Mouse (Mus musculus) splenic B cell, adult 2 months (primary cell): ENCODE data around the gene Il12rb1.
A peak's percentile ranks its signal among the peaks of the same experiment; 100 is the strongest.
"Not testable (repeated sequence)": the region's sequence is repeated elsewhere in the genome, so short reads cannot be mapped to it uniquely, and the experiment has no call there.

Experiments
- DNase-seq: peaks from one replicate; pipeline ENCODE4 v3.0.0-alpha.2; 2011; ENCODE audit warnings: low read depth, low spot score
- H3K27me3 ChIP-seq: 2 replicates; pipeline ENCODE4 v1.6.1; 2012; ENCODE audit warnings: mild to moderate bottlenecking, low read length, moderate library complexity, mixed read lengths; ENCODE audit not compliant: control insufficient read depth, poor library complexity, insufficient read depth, severe bottlenecking
- H3K36me3 ChIP-seq: 2 replicates; pipeline ENCODE4 v1.6.1; 2012; ENCODE audit warnings: mild to moderate bottlenecking, low read length, moderate library complexity, mixed read lengths; ENCODE audit not compliant: control insufficient read depth, poor library complexity, insufficient read depth, severe bottlenecking

Gene Il12rb1

DNA sequence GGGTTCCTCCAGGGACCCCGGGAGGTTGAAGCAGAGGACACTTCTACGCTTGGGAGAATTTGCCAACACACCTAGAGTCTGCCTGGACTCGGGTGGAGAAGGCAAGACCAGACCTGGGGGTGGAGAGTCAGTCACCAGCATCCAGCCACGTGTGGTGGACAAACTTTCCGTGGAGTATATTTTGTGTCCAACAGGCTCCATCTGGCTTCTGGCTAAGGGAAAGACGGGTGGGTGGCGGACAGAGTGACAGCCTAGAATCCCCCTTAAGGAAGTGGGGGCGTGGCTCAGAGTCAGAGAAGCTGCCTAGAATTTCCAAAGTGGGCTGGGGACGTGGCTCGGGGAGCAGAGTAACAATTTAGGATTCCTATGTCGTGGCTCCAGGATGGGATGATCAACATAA, 13.7 kb downstream of the Il12rb1 start:
- H3K27me3 ChIP-seq, result no peaks in the 10 kb centered on the region
- no peaks in the 10 kb centered on the region for H3K36me3 ChIP-seq
- DNase-seq, result no peak

DNA sequence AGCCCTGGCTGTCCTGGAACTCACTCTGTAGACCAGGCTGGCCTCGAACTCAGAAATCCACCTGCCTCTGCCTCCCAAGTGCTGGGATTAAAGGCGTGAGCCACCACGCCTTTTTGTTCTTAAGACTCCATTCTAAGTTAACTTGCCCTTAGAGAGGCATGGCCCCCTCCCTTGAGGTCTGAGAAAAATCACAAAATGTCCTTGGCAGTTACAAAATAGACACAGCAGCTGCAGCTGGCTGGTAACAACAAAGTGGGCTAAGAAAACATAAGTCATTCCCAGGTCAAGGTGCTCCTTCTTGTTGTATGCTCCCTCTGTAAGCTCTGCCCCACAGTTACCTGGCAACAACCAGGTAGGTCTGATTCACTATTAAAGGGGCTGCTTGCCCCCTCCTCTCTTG, 14.3 kb downstream of the Il12rb1 start:
- H3K27me3 ChIP-seq, DNase-seq, H3K36me3 ChIP-seq: not testable (repeated sequence)

DNA sequence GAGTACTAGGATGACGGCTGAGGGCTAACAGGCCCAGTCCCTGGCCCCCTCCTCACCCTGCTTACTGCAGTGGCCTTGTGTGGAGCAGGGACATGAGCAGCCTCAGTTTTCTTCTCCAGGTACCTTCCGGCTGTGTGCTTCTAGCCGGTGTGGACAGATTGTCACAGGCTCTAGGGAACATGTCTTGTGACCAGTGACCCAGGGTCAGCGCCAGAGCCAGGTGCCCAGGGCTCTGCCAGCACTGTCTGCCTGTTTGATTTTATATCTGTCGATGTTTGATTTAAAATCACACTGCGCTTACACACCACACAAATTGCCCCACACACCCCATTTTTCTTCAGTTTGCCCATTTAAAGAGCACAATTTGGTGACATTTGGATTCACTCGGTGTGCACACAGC, 15.6 kb downstream of the Il12rb1 start:
- Histone ChIP-seq H3K36me3 (no peaks in the 10 kb centered on the region), H3K27me3 (no peaks in the 10 kb centered on the region)
- no peak for DNase-seq

DNA sequence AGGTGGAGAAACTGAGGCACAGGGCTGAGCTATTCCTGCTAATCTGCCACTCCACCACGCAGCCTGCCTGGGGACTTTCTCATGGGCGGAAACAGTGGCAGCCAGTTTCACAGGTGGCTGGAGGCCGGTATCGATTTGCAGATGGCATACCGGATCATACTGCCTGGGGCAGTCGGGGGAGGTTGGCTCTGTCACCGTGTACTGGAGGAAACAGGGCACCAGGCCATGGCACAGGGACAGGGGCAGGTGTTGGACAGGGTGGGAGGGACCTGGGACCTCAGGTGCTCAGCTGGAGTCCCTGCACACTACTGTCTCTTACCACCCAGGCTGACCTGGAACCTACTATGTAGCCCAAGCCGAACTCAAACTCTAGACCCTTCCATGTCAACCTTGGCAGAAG, 17.6 kb downstream of the Il12rb1 start:
- no peak for DNase-seq
- H3K27me3 ChIP-seq, result no peaks in the 10 kb centered on the region
- no peaks in the 10 kb centered on the region for H3K36me3 ChIP-seq

DNA sequence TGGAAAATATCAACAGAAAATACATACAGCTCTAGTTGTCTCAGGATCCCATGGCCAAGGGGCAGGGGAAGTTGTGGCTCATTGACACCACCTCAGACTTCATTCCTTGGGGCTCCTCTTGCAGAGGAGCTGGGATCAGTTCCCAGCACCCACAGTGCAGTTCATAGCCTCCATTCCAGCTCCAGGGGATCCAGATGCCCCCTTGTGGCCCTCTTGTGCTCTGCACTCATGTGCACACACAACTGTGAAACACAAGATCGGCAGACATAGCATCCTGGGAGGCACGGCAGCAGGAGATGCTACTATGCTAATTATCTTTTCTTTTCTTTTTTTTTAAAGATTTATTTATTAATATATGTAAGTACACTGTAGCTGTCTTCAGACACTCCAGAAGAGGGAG, 18.8 kb downstream of the Il12rb1 start:
- H3K27me3 ChIP-seq, result no peaks in the 10 kb centered on the region
- no peaks in the 10 kb centered on the region for H3K36me3 ChIP-seq
- no peak for DNase-seq

DNA sequence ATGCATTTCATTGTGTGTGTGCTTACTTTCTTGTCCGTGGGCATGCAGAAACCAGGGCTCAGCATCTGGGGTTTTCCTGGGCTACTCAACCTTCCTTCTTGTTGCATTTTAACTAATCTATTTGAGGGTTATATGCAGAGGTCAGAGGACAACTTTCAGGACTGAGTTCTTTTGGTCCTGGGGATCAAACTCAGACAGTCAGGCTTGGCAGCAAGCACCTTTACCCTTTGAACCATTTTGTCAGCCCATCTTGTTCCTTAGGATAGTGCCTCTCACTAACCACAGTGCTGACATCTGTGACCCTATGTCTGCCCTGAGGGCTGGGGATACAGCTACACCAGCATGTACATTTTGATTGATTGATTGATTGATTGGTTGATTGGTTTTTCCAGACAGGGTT, 19.5 kb downstream of the Il12rb1 start:
- no peak for DNase-seq
- Histone ChIP-seq H3K36me3 (no peaks in the 10 kb centered on the region), H3K27me3 (no peaks in the 10 kb centered on the region)

DNA sequence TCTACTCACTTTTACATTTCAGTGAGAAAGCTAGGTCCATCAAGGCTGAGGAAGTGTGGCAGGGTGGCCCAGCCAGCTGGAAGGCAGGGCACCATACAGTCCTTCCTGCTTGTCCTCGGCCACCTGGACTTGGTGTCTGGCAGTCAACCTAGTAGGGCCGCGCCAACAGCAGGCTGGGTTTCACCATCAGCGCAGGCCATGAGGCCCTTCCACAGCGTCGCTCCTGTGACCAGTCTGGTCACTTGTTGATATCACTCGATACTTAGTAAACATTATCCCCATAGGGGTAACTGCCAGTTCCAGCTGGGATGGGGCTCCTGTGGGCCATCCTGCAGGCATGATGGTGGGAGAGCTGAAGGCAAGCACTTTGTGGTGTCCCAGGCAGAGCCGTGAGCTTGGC, 23.3 kb downstream of the Il12rb1 start:
- no peak for DNase-seq
- no peaks in the 10 kb centered on the region for H3K27me3 ChIP-seq
- H3K36me3 ChIP-seq, result no peaks in the 10 kb centered on the region

DNA sequence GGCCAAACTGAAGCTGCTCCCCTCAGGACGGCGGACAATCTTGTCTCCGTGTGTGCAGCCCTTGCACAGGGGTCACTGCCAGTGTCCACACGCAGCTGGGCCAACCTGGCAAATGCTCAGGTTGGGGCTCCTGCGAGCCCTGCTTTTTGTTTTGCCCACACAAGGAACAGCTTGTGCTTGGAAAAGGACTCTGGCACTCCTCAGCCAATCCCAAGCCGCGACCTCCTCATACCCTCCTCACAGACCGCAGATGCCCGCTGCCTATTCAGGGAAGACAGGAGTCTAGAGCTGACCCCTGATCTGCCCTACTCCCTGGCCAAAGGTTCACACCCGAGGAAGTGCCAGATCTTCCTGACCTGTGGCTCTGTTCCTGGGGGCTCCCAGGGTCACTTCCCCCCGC, 24.1 kb downstream of the Il12rb1 start:
- H3K36me3 ChIP-seq, result 0 out of 2 replicates have a peak, but pooled peaks cover 1% of the 10 kb centered on the region
- DNase-seq, result no peak
- H3K27me3 ChIP-seq, result no peaks in the 10 kb centered on the region

DNA sequence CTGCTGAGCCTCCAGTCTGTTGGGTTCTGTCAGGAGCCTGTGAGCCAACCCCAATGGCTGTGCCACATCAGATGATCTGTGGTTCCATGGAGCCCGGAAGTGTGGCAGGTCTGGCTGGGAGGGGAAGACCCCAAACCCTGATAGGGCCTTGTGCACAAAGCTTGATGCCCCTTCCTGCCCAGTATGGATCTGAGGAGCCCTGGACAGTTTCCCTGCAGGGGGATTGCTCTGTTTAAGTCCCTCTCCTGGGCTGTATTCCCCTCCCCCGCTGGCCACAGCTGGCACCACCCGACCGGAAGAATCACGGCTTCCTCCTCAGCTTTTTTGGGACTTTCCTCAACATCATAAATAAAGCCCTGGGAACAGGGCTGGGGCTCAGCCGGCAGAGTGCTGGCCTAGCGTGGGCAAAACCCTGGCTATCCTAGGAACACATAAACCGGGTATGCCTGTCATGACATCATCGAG, 24.8 kb downstream of the Il12rb1 start:
- DNase-seq, result no peak
- Histone ChIP-seq H3K27me3 (no peaks in the 10 kb centered on the region), H3K36me3 (0 out of 2 replicates have a peak, but pooled peaks cover 1% of the 10 kb centered on the region)

DNA sequence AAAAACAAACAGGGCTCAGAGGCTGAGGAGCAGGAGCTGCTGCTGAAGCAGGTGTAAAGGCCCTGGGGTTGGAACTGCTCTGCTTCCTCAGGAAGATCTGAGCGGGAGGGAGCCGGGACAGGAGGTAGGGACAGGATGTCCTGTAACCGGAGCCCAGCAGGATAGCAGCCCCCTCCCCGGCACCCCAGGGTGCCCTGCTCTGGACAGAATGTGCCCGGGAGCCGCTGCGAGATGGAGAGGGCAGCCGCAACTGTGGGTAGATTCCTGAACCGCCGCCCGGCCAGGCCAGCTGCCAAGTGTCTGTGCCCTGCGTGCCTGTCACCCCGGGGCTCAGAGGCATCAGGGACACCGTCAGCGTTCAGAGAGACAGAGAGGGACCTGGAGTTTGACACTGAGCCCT, 25.3 kb downstream of the Il12rb1 start:
- no peaks in the 10 kb centered on the region for H3K27me3 ChIP-seq
- no peak for DNase-seq

DNA sequence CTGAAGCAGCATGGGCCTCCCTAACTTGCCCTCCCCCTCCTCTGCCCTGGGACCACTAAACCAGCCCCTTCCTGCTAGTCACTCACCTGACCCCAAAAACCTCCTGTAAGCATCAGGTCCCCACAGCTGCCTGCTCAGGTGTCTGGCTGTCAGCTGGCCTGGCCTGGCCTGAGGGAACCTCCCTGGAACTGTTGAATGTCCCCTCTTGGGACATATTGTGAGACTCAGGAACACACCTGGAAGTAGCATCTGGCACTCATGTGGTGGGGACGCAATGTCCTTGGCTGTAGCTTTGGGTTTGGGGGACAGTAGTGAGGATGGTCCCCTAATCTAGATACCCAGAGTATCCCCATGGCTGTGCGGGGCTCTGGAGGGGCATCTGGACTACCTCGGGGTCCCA, 25.8 kb downstream of the Il12rb1 start:
- Histone ChIP-seq H3K36me3 (0 out of 2 replicates have a peak, but pooled peaks cover 1% of the 10 kb centered on the region), H3K27me3 (no peaks in the 10 kb centered on the region)
- no peak for DNase-seq

More for the DNA sequence above, 25.3 kb downstream of the Il12rb1 start:
- 0 out of 2 replicates have a peak, but pooled peaks cover 1% of the 10 kb centered on the region for H3K36me3 ChIP-seq

DNA sequence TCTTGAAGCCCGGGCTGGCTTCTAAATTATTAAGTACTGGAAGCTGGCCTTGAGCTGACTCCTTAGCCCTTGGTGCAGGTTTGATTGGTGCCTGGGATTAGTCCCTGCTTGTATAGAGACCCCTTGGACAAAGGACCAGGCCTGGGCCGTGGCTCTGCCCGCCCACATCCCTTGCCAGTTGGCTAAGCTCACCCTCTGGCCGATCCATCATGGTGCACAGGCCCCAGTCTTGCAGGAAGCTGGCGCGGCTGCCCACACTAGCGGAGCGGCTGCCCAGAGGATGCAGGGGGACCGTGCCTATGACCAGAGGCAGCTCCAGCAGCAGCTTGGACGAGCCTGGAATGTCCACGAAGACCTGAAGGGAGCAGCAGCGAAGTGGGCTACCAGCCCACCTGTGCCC, 28.4 kb downstream of the Il12rb1 start:
- DNase-seq, result no peak
- Histone ChIP-seq H3K36me3 (0 out of 2 replicates have a peak, but pooled peaks cover 1% of the 10 kb centered on the region), H3K27me3 (no peaks in the 10 kb centered on the region)

DNA sequence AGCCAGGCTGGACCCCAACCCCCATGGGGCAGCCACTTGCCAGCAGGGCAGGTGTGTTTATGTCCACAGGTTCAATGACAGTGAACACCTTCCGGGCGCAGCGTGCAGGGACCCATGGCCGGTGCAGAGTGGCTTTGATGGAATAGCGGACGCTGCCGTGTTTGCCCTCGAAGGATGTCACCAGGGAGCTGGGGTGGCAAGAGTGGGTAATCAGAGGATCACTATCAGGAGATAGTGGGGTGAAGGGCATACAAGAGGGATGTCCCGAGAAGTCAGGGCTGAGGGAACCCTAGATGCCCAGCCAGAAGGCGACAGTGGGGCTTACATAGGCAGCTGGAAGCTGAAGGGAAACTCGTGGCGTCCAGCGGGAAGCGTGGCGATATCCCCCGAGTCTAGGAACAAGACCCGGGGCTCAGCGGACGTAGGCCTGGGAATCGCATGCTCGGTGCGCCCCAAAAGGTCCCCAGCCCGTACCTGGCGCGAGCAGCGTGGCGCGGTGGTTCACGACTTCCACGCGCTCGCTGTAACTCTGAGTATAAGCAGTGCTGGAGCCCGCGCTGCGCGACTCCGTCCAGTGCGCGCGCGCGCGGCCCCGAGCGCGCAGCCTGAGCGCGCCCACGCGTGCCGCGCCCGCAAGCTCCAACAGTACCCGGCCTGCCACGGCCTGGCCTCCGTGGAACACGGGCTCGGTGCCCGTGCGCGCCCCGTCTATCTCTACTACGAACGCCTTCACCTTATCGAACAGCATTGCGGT, 30.6 kb downstream of the Il12rb1 start:
- DNase-seq, result no peak
- no peaks in the 10 kb centered on the region for H3K27me3 ChIP-seq

DNA sequence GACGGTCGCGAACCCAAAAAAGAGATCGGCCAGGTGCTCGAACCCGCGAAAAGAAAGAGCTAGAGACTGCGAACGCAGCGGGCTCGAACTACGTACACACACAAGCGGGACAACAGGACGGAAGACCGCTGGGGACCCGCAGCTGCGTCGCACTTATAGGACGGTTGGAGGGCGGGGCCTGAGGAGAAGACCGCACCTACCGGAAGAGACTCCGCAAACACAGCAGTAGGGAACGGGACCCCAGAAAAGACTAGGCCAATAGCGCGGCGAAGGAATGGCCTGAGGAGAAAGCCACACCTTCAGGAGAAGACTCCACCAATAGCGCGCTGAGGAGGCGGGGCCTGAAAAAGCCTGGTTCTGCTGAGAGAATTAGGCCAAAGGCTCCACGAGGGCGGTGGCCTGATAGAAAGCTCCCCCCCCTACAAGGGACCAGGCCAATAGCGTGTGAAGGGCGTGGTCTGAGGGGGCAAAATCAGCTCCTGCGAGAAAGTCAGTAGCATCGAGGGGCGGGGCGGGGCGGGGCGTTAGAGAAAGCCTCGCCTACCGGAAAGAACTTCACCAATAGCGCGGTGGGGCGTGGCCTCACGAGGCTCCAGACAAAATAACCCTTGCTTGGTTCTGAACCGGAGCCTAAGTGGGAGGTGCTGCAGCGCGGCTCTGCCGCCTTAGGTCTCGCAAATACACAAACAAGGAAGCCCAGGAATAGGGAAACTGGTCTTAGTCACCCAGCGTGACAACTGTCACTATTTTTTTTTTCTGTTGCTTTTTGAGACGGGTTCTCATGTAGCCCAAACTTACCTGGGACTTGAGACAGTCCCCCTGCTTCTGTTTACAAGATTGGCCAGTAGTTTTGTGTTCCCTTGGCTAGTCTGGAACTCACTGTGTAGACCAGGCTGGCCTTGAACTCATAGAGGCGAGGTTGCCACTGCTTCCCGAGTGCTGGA, 31.4 kb downstream of the Il12rb1 start, which contains the start of gene Arrdc2:
Gene Arrdc2, minus strand, starts transcription at position 313 of the 944 bp plus-strand sequence.
- DNase-seq, result peak; percentile 100
- H3K36me3 ChIP-seq, result 0 out of 2 replicates have a peak, but pooled peaks cover 1% of the 10 kb centered on the region

More for the DNA sequence above, 30.6 kb downstream of the Il12rb1 start:
- H3K36me3 ChIP-seq, result 0 out of 2 replicates have a peak, but pooled peaks cover 1% of the 10 kb centered on the region

DNA sequence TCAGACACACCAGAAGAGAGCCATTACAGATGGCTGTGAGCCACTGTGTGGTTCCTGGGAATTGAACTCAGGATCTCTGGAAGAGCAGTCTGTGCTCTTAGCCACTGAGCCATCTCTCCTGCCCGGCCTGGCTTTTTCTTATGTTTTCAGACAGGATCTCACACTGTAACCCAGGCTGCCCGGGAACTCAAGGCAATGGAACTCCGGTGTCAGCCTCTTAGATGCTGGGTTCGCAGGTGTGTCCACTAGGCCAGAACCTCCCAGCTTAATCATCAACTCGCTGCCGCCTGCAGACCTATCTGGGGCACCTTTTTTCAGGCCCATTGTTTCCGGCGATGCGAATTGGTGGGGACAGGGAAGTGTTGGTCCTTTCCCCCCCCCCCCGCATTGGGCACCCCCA, 32.3 kb downstream of the Il12rb1 start:
- H3K27me3 ChIP-seq, result no peaks in the 10 kb centered on the region
- H3K36me3 ChIP-seq, result 0 out of 2 replicates have a peak, but pooled peaks cover 1% of the 10 kb centered on the region
- peak; percentile 37 for DNase-seq

More for the DNA sequence above, 31.4 kb downstream of the Il12rb1 start, which contains the start of gene Arrdc2:
- H3K27me3 ChIP-seq, result no peaks in the 10 kb centered on the region
